Mouse (Mus musculus) heart, embryonic 16.5 days (tissue): ENCODE results near the gene Traf2. TPM values are rescaled to one million over a fixed set of nuclear protein-coding genes. Genes with fewer than 3 reads are reported as not detected.

Experiments used
- ATAC-seq: fragments of 200-750 bp; cut with Nextera tagmentation; replicated peaks from 2 replicates; pipeline ENCODE4 v1.8.0; 2017; ENCODE audit warnings: moderate number of reproducible peaks; ENCODE audit not compliant: insufficient read depth, low FRiP score; ENCODE audit errors: extremely low read depth
- H3K27ac ChIP-seq: fragments of 300-500 bp; sonication (generic); 2 replicates; pipeline ENCODE4 v1.5.1; 2014; ENCODE audit warnings: mild to moderate bottlenecking, low read length, control low read depth, moderate library complexity
- H3K27me3 ChIP-seq: fragments of 300-500 bp; sonication (generic); 2 replicates; pipeline ENCODE4 v1.6.1; 2014; ENCODE audit warnings: low read length, mixed read lengths; ENCODE audit not compliant: control insufficient read depth, insufficient read depth
- H3K36me3 ChIP-seq: fragments of 300-500 bp; sonication (generic); 2 replicates; pipeline ENCODE4 v1.6.1; 2014; ENCODE audit not compliant: control insufficient read depth, insufficient read depth
- H3K4me1 ChIP-seq: fragments of 300-500 bp; sonication (generic); 2 replicates; pipeline ENCODE4 v1.6.1; 2014; ENCODE audit warnings: low read length, mixed read lengths; ENCODE audit not compliant: control insufficient read depth, insufficient read depth
- H3K4me2 ChIP-seq: fragments of 300-500 bp; sonication (generic); 2 replicates; pipeline ENCODE4 v1.6.1; 2014; ENCODE audit warnings: low read depth, mild to moderate bottlenecking, control low read depth, low read length
- H3K4me3 ChIP-seq: fragments of 300-500 bp; sonication (generic); 2 replicates; pipeline ENCODE4 v1.5.1; 2014; ENCODE audit warnings: mild to moderate bottlenecking, control low read depth, low read length
- H3K9ac ChIP-seq: fragments of 300-500 bp; sonication (generic); 2 replicates; pipeline ENCODE4 v1.6.1; 2014; ENCODE audit warnings: low read length, control low read depth
- H3K9me3 ChIP-seq: fragments of 300-500 bp; sonication (generic); replicated peaks from 2 replicates; pipeline ENCODE4 v1.6.1; 2016; ENCODE audit warnings: low read length; ENCODE audit not compliant: control insufficient read depth
- WGBS: fragments of 180-500 bp; shearing (Covaris S2); extraction: QIAGEN DNeasy Blood & Tissue Kit; methylation state at CpG from one replicate; pipeline ENCODE4 v1.1.7; 2014; 5-methylcytosine and 5-hydroxymethylcytosine counted together
- polyA plus RNA-seq: library from polyadenylated mRNA; unstranded; fragments of >200 nt; fragmentation: Nextera tagmentation; extraction: Ambion mirVana; gene quantifications from 2 replicates; pipeline ENCODE4 v1.2.1, GENCODE M21; 2015

Traf2 gene
- polyA plus RNA-seq, 1 experiment from 2014 or later = 27.3 TPM

GRCm38 (mm10) chr2:25576965-25577891 lies 30.5 kb upstream of the Traf2 start:
- ATAC-seq = no peak
- H3K36me3 ChIP-seq = 0 out of 2 replicates have a peak, but pooled peaks cover 3% of the 10 kb centered on the region
- H3K9ac ChIP-seq = no peak overlapping the region
- H3K4me3 ChIP-seq = peak overlapping the region; percentile 37
- peaks cover 49% of the 10 kb centered on the region for H3K27me3 ChIP-seq
- 13% methylated on average over 92 of the region's 92 CpGs for WGBS
- peak overlapping the region; percentile 42 for H3K4me2 ChIP-seq
- no peaks in the 10 kb centered on the region for H3K9me3 ChIP-seq
- no peak overlapping the region for H3K27ac ChIP-seq
- peaks cover 50% of the 10 kb centered on the region for H3K4me1 ChIP-seq

- H3K27me3 ChIP-seq = peaks cover 49% of the 10 kb centered on the region
- no peak overlapping the region for H3K4me2 ChIP-seq
- no peaks in the 10 kb centered on the region for H3K9me3 ChIP-seq
- H3K36me3 ChIP-seq = 0 out of 2 replicates have a peak, but pooled peaks cover 3% of the 10 kb centered on the region
- no peak overlapping the region for H3K9ac ChIP-seq
- no peak overlapping the region for H3K4me3 ChIP-seq
- no peak overlapping the region for H3K27ac ChIP-seq
- peaks cover 42% of the 10 kb centered on the region for H3K4me1 ChIP-seq
- WGBS = 76% methylated on average over 16 of the region's 16 CpGs
- ATAC-seq = no peak
Observed at GRCm38 (mm10) chr2:25576028-25576850, 29.5 kb upstream of the Traf2 start.

- peak overlapping the region; percentile 60 for H3K4me3 ChIP-seq
- 0 out of 2 replicates have a peak, but pooled peaks cover 3% of the 10 kb centered on the region for H3K36me3 ChIP-seq
- peak overlapping the region; percentile 82 for H3K4me2 ChIP-seq
- peaks cover 39% of the 10 kb centered on the region for H3K4me1 ChIP-seq
- 0 out of 2 replicates have a peak, but pooled peaks have one; percentile 4 for ATAC-seq
- peaks cover 45% of the 10 kb centered on the region for H3K27me3 ChIP-seq
- peak overlapping the region; percentile 91 for H3K27ac ChIP-seq
- peak overlapping the region; percentile 73 for H3K9ac ChIP-seq
- 7% methylated on average over 21 of the region's 21 CpGs for WGBS
- no peaks in the 10 kb centered on the region for H3K9me3 ChIP-seq
Observed at GRCm38 (mm10) chr2:25575432-25576027, 28.8 kb upstream of the Traf2 start.

- Histone ChIP-seq H3K27ac (peak within 1 kb of the TSS; percentile 91), H3K4me2 (peak within 1 kb of the TSS; percentile 82), H3K27me3 (peaks cover 37% of the 10 kb centered on the region), H3K36me3 (0 out of 2 replicates have a peak, but pooled peaks cover 3% of the 10 kb centered on the region), H3K4me1 (peaks cover 38% of the 10 kb centered on the region), H3K4me3 (peak within 1 kb of the TSS; percentile 60), H3K9me3 (no peaks in the 10 kb centered on the region), H3K9ac (peak within 1 kb of the TSS; percentile 73)
- ATAC-seq = peak; percentile 97
- under 1% methylated on average over 41 of the region's 45 CpGs for WGBS
Observed at GRCm38 (mm10) chr2:25574579-25575431, 28.1 kb upstream of the Traf2 start, which contains the start of the genes Mamdc4 and Phpt1. Gene Mamdc4 (minus strand): TSS chr2:25574845. Gene Phpt1 (minus strand): TSS chr2:25575224.

- peaks cover 31% of the 10 kb centered on the region for H3K27me3 ChIP-seq
- H3K9me3 ChIP-seq = no peaks in the 10 kb centered on the region
- peaks cover 32% of the 10 kb centered on the region for H3K4me1 ChIP-seq
- no peak for ATAC-seq
- peak overlapping the region; percentile 91 for H3K27ac ChIP-seq
- peak overlapping the region; percentile 60 for H3K4me3 ChIP-seq
- peaks cover 7% of the 10 kb centered on the region; the same call in 1 of the 2 replicates for H3K36me3 ChIP-seq
- peak overlapping the region; percentile 72 for H3K9ac ChIP-seq
- H3K4me2 ChIP-seq = peak overlapping the region; percentile 82
- 14% methylated on average over 11 of the region's 11 CpGs for WGBS
Observed at GRCm38 (mm10) chr2:25574136-25574535, 27.4 kb upstream of the Traf2 start.

- Histone ChIP-seq H3K4me2 (no peak overlapping the region), H3K4me1 (peaks cover 29% of the 10 kb centered on the region), H3K27me3 (peaks cover 20% of the 10 kb centered on the region), H3K4me3 (no peak overlapping the region), H3K27ac (no peak overlapping the region), H3K9me3 (no peaks in the 10 kb centered on the region), H3K36me3 (peaks cover 13% of the 10 kb centered on the region), H3K9ac (no peak overlapping the region)
- 83% methylated on average over 2 of the region's 2 CpGs for WGBS
- ATAC-seq = no peak
Observed at GRCm38 (mm10) chr2:25573068-25573467, 26.3 kb upstream of the Traf2 start.

- no peak for ATAC-seq
- Histone ChIP-seq H3K27ac (no peak overlapping the region), H3K27me3 (peaks cover 1% of the 10 kb centered on the region), H3K4me2 (no peak overlapping the region), H3K4me1 (peaks cover 20% of the 10 kb centered on the region), H3K9me3 (no peaks in the 10 kb centered on the region), H3K36me3 (peaks cover 13% of the 10 kb centered on the region), H3K9ac (no peak overlapping the region), H3K4me3 (no peak overlapping the region)
- 83% methylated on average over 4 of the region's 4 CpGs for WGBS
Observed at GRCm38 (mm10) chr2:25571221-25571620, 24.5 kb upstream of the Traf2 start.

GRCm38 (mm10) chr2:25569323-25569722 lies 22.6 kb upstream of the Traf2 start:
- Histone ChIP-seq H3K4me3 (no peak overlapping the region), H3K9me3 (no peaks in the 10 kb centered on the region), H3K27me3 (no peaks in the 10 kb centered on the region), H3K9ac (no peak overlapping the region), H3K4me1 (peaks cover 14% of the 10 kb centered on the region), H3K36me3 (peaks cover 19% of the 10 kb centered on the region), H3K27ac (no peak overlapping the region), H3K4me2 (no peak overlapping the region)
- 94% methylated on average over 3 of the region's 3 CpGs for WGBS
- ATAC-seq = no peak
